Mouse (Mus musculus): Measurements from ENCODE around the gene Atg4a. TPM values are rescaled to one million over a fixed set of nuclear protein-coding genes. Genes with fewer than 3 reads are reported as not detected.

Atg4a gene
- polyA plus RNA-seq, 1 experiment from 2014 or later, result 14.8 TPM

DNA sequence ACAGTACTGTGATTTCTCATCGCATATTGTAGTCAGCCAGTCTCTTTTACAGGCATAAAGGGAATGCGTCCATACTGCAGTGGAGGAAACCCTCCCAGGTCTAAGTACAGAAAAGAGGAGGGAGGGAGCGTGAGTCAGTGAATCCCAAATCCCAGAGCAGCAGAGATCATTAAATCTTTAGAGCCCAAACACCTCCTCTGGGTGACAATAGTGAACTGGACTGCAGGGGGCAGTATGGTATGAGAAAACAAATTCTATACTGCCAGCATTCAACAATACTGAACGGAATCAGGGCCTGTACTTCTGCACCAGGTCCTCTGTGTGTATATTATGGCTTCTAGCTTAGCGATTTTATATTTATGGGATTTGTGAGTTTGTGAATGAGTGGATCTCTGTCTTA is 256.1 kb downstream of the Atg4a start:
- no peak overlapping the region for H3K27ac ChIP-seq (ENCODE audit: low read depth, low read length)
- ATAC-seq, result peak; percentile 70
- peak; percentile 69 for DNase-seq (ENCODE audit: low spot score)

More for the DNA sequence above, 256.1 kb downstream of the Atg4a start:
- H3K27me3 ChIP-seq (replicated peaks; ENCODE audit: control insufficient read depth, insufficient read depth, low read length), result no peaks in the 10 kb centered on the region
- no peak overlapping the region for H3K9ac ChIP-seq (ENCODE audit: low read length)
- no peak overlapping the region for H3K4me3 ChIP-seq (ENCODE audit: low read depth, low read length)
- H3K9me3 ChIP-seq (replicated peaks; ENCODE audit: control insufficient read depth, low read length), result no peaks in the 10 kb centered on the region
- 37% methylated on average over 5 of the region's 5 CpGs for WGBS
- no peaks in the 10 kb centered on the region for H3K4me1 ChIP-seq (ENCODE audit: control insufficient read depth, insufficient read depth, low read length)
- no peak overlapping the region for H3K4me2 ChIP-seq (ENCODE audit: low read length)
- no peaks in the 10 kb centered on the region for H3K36me3 ChIP-seq (ENCODE audit: control insufficient read depth, insufficient read depth, low read length)

Other genes with a start within 250 kb of the Atg4a start
- not detected in 2 replicates for gene Tex13b, start 143.5 kb upstream of the Atg4a start, polyA plus RNA-seq (2014; fragmentation: Nextera tagmentation; extraction: Ambion mirVana)
- gene Vsig1, start 49.3 kb upstream of the Atg4a start, polyA plus RNA-seq (2014; fragmentation: Nextera tagmentation; extraction: Ambion mirVana), result not detected in 2 replicates
- 44.9 and 50.5 TPM in 2 replicates for gene Psmd10, start 179 bp upstream of the Atg4a start, polyA plus RNA-seq (2014; fragmentation: Nextera tagmentation; extraction: Ambion mirVana)